Mouse (Mus musculus) embryo, embryonic 9.5 days (tissue): ENCODE measurements around the gene Hist1h2ah.

Experiments
- DNase-seq: peaks from one replicate; pipeline ENCODE4 v3.0.0-alpha.2; 2017; ENCODE audit errors: extremely low spot score

Hist1h2ah gene

GRCm38 (mm10) chr13:22008707-22009106 lies 26.7 kb downstream of the Hist1h2ah start:
- DNase-seq = no peak

DNA sequence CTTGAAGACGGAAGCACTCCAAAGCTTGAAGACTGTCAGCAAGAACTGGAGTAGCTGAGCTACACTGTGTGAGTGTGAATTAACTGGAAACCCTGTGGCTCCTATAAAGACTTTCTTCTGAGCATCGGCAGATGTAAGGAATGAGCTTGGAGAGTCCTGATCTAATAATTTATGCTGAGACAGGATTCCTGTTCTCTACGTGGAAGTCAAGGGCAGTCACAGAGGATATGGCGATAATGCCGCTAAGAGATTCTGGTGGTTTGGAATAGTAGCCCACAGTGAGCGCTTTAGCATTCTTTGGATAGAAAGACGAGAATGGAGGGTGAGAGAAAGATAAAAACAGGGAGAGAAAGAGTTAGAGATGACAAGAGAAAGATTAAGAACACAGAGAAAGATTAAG lies 27.5 kb downstream of the Hist1h2ah start:
- no peak for DNase-seq

DNA sequence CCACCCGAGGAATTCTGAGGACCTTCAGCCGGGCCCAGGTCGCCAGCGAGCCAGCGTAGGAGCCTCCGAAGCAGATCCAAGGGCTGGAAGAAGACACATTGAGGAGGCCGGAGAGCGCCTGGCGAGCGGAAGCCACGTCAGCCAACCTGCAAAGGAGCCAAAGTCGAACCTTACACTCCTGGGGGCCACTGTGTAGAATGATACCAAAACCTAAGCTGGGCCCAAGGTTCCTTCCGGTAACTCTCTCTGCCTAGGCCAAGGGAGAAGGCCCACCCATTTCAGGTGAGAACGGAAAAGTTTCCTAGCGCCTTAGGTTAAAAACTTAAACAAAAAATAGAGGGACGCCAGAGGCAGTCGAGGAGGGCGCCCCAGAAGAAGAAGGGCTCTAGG lies 28.3 kb downstream of the Hist1h2ah start:
- no peak for DNase-seq

DNA sequence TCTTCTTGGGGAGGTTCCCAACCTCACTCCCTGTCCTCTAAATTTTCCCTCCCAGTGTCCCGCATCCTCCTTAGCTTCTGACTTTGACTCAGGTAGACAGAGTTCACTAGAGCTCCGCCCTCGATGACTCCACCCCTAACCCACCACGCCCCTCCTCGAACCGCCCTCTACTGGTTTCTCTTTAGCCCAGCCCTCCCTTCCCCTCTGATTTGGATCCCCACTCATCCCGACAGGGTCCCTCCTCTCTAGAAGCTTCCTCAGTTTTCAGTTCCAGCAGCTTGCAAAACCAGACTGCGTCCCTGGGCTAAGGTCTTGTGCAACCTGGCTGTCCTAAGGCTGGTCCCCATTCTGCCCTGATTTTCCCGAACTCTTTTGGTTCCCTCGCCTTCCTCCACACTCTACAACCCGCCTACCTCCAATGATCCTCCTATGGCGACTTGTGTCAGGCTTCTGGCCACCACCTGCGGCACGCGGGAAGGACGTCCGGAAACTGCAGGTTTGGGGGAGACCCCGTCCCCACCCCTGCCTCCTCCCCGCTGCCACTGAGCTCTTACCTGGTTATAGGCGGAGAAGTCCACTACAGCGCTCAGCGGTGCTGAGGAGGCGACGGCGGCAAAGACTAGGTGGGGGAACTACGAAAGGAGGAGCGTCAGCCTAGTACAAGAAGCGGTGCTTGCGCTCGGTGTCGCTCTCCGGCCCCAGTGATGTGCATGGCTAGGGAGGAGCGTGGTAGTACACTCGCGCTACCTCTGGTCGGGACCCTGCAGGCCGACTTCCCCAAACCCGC lies 28.8 kb downstream of the Hist1h2ah start:
- DNase-seq = peak; percentile 84

DNA sequence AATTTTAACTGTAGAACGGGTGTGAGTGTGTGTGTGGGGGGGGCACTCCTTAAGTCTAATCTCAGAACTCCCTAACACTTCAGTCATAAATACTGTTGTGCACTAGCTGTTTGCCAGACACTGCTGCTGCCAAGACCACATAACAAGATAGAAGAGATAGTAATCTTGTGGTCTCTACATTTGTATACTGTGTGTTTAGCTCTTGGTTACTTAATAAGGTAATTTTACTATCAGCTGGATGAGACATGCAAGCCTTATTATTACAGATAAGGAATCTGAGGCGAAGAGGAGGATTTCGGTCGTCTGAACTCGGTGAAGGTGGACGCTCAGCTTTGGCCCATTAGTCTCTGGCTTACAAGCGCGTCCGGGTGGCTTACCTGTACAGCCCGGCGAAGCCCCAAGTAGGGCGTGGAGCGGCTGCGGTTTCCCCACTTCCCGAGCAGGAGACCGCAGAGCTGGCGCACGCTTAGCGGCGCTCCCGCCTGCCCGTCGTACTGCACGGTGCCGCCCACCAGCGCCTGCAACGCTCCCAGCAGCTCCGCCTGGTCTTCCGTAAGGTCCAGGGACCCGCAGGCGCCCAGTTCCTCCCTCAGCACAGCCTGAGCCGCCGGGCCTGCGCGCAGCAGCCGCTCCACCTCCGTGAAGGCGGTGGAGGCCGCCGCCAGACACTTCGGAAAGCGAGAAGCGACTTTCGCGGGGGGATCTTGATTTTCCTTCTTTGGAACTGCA lies 29.6 kb downstream of the Hist1h2ah start:
- DNase-seq = no peak

DNA sequence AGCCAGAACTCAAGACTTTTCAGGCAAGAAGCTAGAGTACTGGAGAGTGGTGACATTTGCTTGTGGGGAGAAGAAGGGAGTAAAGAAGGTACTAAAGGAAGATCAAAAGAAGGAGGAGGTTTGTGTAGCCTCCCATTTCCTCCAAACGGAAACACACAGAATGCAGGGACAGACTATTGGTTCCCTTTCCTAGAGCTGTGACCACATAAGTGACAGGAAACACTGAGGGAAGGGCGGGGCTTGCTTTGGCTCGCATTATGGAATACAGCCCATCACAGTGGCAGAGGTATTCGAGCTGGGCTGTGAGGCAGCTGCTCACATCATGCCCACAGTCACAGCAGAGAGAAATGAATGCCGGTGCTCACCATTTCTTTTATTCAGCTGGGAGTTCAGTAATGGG lies 33.5 kb downstream of the Hist1h2ah start:
- DNase-seq = no peak

DNA sequence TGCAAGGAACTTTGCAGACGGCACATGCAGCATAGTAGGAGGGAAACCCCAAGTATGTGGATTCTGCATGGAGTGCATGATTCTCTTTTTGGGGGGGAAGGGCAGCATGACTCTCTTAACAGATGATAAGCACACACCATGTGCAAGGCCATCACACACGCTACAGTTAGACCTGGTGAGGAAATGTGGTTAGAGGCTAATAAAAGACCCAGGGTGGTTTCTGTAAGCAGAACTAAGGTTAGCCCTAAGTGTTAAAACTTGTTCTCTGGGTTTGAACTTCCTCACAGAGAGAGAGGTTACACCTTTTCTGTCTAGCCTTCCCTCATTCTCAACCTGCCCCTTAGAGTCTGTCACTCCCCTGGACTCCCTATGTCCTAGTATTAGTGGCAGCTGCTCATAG lies 34.0 kb downstream of the Hist1h2ah start:
- no peak for DNase-seq

DNA sequence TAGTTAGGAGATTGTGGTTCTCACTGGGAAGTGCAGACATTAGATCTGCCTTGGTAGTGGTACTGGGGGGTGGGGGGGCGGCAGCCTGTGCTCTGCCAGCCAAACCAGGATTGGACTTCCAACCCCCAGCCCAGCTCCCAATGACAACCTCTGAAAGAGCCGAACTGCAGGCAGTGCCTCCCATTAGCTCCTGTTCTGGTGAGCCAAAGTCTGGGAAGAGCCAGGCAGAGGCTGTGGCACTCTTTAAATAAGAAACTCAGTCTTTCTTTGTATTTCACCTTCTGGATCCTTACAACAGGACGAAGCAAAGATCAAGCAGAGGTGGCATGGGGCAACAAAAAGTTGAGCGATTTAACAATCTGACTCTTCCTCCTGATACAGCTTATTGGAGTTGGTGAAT lies 36.2 kb downstream of the Hist1h2ah start:
- DNase-seq = no peak

DNA sequence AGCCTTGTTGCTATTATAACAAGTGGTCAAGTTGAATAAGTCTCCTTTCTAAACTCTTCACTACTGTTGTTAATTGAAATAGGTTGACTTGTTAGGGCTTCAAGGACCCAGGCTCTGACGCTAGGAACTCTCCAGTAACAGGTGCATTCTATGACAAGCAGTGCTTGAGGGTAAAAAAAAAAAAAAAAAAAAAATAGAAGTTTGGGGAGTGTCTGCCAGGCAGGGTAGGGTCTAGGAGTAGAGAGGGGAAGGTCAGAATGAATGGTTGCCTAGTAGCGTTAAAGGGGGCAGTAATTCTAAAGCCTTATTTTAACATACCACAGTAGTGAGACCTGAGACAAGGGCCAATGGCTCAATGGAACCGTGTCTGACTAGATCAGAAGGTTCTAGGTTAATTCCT lies 37.0 kb downstream of the Hist1h2ah start:
- no peak for DNase-seq

DNA sequence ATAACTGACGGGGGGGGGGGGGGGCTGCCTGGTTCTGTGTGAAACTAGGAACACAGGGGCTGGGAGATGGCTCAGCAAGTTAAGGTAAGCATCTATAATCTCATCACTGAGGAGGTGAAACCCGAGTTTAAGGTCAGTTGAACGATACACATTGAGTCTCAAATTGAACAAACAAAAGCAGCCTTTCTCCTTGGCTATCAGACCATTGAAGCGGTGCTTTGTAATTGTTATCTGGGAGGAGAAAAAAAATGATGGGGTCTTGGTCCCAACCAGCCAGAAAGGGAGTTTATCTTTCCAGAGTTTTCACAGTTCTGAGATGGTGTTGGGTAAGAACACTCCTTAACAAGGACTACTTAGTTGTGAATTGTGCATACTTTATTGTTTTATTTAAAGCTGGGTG lies 37.5 kb downstream of the Hist1h2ah start:
- DNase-seq = no peak

DNA sequence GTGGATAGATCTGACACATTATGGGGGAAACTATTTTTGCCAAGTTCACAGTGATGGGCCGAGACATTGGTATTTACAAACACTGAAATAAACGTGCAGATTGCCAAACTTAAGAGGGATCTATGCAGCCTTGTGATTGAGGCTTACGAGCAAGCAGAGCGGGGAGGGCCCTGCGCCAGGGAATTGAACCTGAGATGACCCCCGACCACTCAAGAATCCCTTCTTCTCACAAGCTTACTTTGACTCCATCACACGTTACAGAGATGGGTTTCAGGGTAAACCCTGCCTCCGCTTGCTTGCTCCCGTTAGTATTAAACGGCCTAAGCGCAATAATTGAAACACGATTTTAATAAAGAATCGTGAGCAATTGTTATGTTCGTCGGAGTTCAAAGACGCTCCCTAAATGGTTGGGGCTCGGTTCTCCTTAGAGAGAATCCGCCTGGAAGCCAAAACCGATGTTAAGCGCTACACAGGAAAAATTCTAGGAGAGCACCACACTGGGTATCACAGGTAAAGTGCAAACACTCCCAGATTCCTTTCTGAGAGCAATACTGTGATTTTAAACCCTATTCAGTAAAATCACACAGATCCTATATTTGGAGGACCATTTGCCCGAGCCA lies 38.1 kb downstream of the Hist1h2ah start:
- no peak for DNase-seq

- no peak for DNase-seq
Measured at GRCm38 (mm10) chr13:21996840-21997185, 38.6 kb downstream of the Hist1h2ah start.

GRCm38 (mm10) chr13:21996101-21996839 lies 39.1 kb downstream of the Hist1h2ah start:
- peak; percentile 86 for DNase-seq

- DNase-seq = peak; percentile 62
Measured at GRCm38 (mm10) chr13:21995331-21995914, 39.9 kb downstream of the Hist1h2ah start.

- DNase-seq = no peak
Measured at GRCm38 (mm10) chr13:21994896-21995295, 40.5 kb downstream of the Hist1h2ah start.

DNA sequence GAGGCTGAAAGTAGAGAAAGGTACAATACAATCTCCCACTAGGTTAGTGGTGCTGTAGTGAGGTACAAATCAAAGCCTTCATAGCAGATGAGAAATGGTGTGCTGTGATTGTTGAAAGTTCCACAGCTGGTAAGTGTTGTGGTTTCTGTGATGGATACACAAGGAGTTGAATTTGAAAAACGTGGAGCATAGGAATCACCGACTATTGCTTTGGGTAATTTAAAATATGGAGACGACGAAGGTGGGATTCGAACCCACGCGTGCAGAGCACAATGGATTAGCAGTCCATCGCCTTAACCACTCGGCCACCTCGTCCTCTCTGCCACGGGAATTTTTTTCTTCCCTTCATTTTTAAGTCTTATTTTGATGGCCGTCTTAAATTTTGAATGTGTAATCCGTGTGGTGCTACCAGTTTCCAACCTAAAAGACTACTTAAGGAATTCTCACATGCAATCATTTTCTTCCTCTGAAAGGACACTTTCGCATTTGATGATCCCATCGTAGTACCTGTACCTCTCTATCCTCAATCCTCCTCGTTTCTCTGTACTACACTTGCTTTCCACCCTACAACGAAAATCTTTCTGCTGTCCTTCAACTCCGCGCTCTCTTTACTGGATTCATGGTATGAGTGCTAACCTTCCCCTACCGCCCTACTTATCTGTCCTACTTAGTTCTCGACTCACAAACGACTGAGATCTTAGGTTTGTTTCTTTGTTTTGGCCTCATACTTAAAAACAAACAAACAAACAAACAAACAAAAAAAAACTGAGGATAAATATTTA lies 41.2 kb downstream of the Hist1h2ah start:
- peak; percentile 91 for DNase-seq

- no peak for DNase-seq
Measured at GRCm38 (mm10) chr13:21992550-21992949, 42.8 kb downstream of the Hist1h2ah start.
